Mouse (Mus musculus) naive thymus-derived CD4-positive, alpha-beta T cell, adult 2 months (primary cell): ENCODE results near the gene Fbf1.
"Not testable (repeated sequence)": the region's sequence is repeated elsewhere in the genome, so short reads cannot be mapped to it uniquely, and the experiment has no call there.

Experiments used
- DNase-seq: peaks from one replicate; pipeline ENCODE4 v3.0.0-alpha.2; 2011; ENCODE audit warnings: low read depth

Gene Fbf1

GRCm38 (mm10) chr11:116107777-116108285 lies 60.1 kb downstream of the Fbf1 start:
- DNase-seq: no peak

- no peak for DNase-seq
Measured at GRCm38 (mm10) chr11:116106963-116107776, 60.8 kb downstream of the Fbf1 start.

DNA sequence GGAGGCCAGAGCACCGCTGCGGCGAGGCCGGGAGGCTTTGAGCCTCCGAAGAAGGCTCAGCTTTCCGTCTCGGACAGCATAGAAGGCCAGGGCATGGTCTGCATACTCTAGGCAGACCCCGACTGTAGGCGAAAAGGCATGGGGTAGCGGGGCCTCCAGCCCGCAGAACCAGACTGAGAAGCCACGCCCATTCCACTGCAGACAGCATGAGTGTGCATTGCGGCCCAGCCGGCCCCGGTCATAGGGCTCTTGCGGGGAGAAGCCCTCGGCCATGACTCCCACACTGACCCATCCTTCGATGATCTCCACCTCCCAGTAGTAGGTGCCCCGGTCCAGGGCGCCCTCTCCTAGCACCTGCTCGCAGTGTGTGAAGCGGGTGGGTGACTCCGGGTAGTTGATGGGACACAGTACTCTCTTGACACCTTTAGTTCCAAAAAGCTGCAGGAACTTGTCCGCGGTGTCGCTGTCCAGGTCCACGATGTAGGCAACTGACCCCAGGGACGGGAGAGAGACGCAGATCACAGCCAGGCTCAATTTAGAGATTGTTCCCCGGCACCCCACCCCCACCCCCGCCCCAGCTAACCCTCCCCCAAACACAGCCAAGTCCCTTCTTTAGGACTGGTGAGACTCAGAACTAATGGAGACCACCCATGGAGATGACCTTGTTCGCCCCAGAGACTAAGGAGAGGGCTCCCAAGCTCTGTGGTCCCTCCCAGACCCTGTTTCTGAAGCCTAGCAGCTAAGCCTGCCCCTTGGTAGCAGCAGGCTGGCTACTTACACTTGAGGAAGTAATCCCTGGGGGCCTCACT lies 61.6 kb downstream of the Fbf1 start:
- no peak for DNase-seq

DNA sequence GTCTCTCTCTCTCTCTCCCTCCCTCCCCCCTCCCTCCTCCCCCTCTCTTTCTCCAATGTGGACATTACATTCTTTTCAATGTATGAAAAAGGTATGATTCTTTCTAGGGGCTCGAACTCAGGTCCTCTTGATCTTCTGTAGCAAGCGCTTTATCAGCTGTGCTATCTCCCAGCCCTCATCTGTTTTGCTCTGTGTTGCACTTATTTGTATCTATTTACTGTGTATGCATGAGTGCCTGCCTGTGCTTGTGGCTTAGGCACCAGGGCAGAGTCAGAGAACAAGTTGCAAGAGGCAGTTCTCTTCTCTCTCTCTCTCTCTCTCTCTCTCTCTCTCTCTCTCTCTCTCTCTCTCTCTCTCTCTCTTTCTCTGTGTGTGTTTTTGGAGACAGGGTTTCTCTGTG lies 62.9 kb downstream of the Fbf1 start:
- DNase-seq: no peak

DNA sequence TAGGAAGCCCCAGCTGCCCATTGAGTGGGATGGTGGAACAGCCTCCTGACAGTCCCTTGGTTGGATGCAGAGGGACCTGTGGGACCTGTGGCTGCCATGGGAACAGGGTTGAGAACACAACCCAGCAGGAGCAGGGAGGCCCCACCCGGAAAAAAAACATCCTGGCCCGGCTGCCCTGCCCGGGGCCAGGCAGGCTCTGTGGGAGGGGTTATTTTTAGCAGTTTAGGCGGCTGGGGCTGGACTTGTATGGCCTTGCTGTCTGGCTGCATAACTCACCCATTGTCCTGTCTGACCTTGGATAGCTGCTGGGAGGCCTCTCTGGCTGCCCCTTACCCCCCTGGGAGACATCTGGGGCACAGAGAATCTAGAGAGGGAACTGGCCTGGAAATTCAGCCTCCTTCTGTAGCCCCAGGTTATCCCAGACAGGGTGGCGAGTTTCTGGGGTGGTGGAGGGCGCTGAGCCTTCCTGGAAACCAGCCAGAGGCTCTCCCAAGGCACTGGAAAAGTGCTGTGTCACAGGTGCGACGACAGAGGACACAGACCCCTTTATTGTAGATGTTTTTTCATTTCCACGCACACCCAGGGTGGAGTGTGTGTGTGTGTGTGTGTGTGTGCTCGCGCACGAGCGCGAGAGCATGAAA lies 63.8 kb downstream of the Fbf1 start:
- no peak for DNase-seq

GRCm38 (mm10) chr11:116103572-116103971 lies 64.4 kb downstream of the Fbf1 start:
- no peak for DNase-seq

GRCm38 (mm10) chr11:116102472-116102871 lies 65.5 kb downstream of the Fbf1 start:
- no peak for DNase-seq

- no peak for DNase-seq
Measured at GRCm38 (mm10) chr11:116101931-116102381, 66.0 kb downstream of the Fbf1 start.

GRCm38 (mm10) chr11:116100839-116101238 lies 67.1 kb downstream of the Fbf1 start:
- DNase-seq: no peak

GRCm38 (mm10) chr11:116100385-116100784 lies 67.6 kb downstream of the Fbf1 start:
- no peak for DNase-seq

GRCm38 (mm10) chr11:116099462-116099861 lies 68.5 kb downstream of the Fbf1 start:
- no peak for DNase-seq

GRCm38 (mm10) chr11:116098711-116099460 lies 69.1 kb downstream of the Fbf1 start:
- no peak for DNase-seq

DNA sequence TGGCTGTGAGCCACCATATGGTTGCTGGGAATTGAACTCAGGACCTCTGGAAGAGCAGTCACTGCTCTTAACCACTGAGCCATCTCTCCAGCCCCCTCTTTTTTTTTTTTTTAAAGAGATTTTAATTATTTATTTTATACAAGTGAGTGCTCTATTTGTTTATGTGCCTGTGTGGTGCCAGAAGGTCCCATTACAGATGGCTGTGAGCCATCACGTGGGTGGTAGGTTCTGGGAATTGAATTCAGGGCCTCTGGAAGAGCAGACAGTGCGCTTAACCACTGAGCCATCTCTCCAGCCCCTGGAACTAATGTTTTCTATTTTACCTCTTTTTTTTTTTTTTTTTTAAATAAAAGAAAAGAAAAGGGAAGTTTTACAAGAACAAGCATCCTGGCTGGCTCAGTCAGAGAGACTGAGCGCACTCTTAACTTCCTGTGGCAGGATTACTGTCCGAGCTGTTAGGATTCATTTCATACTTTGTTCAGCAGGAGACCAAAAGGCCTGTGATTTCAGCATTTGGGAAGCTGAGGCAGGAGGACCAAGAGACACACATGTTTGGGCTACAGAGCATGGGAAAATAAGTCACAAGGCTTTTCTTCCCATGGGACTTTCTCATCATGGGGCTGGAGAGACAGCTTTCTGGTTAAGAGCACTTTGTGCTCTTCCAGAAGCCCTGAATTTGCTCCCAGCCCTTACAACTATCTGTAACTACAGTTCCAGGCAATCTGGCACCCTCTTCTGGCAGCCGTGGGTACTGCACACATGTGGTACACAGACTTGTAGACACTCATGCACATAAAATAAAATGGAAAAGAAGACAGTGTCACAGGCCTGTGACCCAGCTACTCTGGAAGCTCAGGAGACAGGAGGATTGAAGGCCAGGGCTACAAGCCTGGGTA lies 71.5 kb downstream of the Fbf1 start:
- peak; percentile 66 for DNase-seq

DNA sequence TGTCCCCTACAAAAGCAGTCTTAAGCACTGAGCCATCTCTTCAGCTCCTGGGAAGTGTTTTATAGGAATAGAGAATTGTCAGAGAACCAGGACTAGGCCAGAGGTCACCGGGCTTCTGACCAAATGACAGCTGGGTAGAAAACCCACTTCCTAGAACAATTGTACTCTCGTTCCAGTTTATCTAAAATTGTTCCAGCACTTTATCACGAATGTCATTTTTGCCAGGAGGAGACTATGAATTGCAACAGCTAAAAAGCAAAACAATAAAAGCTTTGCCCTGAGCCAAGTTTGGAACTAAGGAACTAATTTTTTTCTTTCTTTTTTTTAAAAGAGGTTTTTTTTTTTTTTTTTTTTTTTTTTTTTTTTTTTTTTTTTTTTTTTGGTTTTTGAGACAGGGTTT lies 72.4 kb downstream of the Fbf1 start:
- no peak for DNase-seq

DNA sequence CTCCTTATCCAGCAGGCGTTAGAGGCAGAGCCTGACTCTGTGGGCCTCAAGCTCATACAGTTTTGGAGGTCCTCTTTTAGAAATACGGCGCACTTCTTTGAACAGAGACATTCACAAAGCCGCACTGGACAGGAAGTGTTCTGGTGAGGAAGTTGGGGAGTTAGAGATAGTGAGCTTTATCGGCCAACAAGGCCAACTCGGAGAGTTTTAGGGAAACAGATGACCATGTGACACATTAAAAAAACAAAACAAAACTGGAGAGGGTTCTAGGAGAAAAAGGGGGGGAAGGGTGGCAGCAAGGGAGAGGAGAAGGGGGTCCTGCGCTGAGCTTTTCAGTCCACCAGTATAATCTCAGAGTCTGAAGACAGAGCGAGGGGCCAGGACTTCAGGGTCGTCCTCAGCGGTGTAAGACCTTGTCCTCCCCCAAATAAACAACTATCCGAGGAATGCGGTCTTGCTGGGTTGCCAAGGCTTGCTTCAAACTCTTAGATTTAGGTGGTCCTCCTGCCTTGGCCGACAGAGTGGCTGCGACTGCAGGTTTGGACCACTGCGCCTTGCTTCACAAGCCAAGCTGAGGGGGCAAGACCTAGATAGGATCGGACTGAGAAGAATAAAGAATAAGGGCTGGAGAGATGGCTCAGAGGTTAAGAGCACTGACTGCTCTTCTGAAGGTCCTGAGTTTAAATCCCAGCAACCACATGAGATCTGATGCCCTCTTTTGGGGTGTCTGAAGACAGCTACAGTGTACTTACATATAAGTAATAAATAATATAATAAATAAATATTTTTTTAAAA lies 74.0 kb downstream of the Fbf1 start:
- DNase-seq: no peak

DNA sequence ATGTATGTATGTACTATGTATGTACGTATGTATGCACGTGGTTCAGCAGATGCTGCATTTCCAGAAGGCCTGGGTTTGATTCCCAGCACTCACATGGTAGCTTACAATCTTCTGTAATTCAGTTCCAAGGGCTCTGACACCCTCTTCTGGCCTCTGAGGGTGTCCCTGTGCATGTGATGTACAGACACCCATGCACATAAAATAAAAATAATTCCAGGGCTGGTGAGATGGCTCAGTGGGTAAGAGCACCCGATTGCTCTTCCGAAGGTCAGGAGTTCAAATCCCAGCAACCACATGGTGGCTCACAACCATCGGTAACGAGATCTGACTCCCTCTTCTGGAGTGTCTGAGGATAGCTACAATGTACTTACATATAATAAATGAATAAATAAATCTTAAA lies 75.0 kb downstream of the Fbf1 start:
- not testable (repeated sequence) for DNase-seq
